Mouse (Mus musculus) heart, embryonic 14.5 days (tissue): ENCODE results near the gene Fez1. TPM values are rescaled to one million over a fixed set of nuclear protein-coding genes. Genes with fewer than 3 reads are reported as not detected.
A peak's percentile ranks its signal among the peaks of the same experiment; 100 is the strongest.

Source experiments
- ATAC-seq: fragments of 200-750 bp; cut with Nextera tagmentation; 2 replicates; pipeline ENCODE4 v1.8.0; 2017; ENCODE audit warnings: low read depth, moderate TSS enrichment; ENCODE audit not compliant: insufficient number of reproducible peaks, insufficient read depth, low FRiP score
- H3K27ac ChIP-seq, 2 experiments: fragments of 200-500 bp in 1 of 2; fragments of 300-500 bp in 1 of 2; sonication (generic) in 1 of 2; replicated peaks in 1 of 2; 2 replicates each; pipeline ENCODE4 v1.5.1; 2012 to 2014; ENCODE audit warnings: low read depth in 2 of 2, low read length in 2 of 2, control low read depth in 1 of 2, mild to moderate bottlenecking in 1 of 2, mixed read lengths in 1 of 2; ENCODE audit not compliant: control insufficient read depth in 1 of 2, insufficient read depth in 1 of 2
- H3K27me3 ChIP-seq: fragments of 300-500 bp; sonication (generic); 2 replicates; pipeline ENCODE4 v1.6.1; 2014; ENCODE audit warnings: mild to moderate bottlenecking, low read length, control low read depth; ENCODE audit not compliant: control insufficient read depth, insufficient read depth
- H3K36me3 ChIP-seq: fragments of 300-500 bp; sonication (generic); 2 replicates; pipeline ENCODE4 v1.6.1; 2014; ENCODE audit warnings: mild to moderate bottlenecking, control low read depth, low read length, mixed read lengths; ENCODE audit not compliant: control insufficient read depth, insufficient read depth
- H3K4me1 ChIP-seq, 2 experiments: fragments of 200-500 bp in 1 of 2; fragments of 300-500 bp in 1 of 2; sonication (generic) in 1 of 2; 2 replicates each; pipeline ENCODE4 v1.6.1; 2012 to 2014; ENCODE audit warnings: low read length in 2 of 2, control low read depth in 1 of 2, mixed read lengths in 1 of 2; ENCODE audit not compliant: control insufficient read depth in 2 of 2, insufficient read depth in 2 of 2
- H3K4me2 ChIP-seq: fragments of 300-500 bp; sonication (generic); 2 replicates; pipeline ENCODE4 v1.6.1; 2014; ENCODE audit warnings: mild to moderate bottlenecking, low read length
- H3K4me3 ChIP-seq, 2 experiments: fragments of 200-500 bp in 1 of 2; fragments of 300-500 bp in 1 of 2; sonication (generic) in 1 of 2; 2 replicates each; pipeline ENCODE4 v1.5.1; 2012 to 2014; ENCODE audit warnings: low read length in 2 of 2, mild to moderate bottlenecking in 2 of 2, control low read depth in 1 of 2, low read depth in 1 of 2, moderate library complexity in 1 of 2; ENCODE audit not compliant: control insufficient read depth in 1 of 2, insufficient read depth in 1 of 2
- H3K9ac ChIP-seq: fragments of 300-500 bp; sonication (generic); 2 replicates; pipeline ENCODE4 v1.6.1; 2014; ENCODE audit warnings: mild to moderate bottlenecking, low read length
- H3K9me3 ChIP-seq: fragments of 300-500 bp; sonication (generic); 2 replicates; pipeline ENCODE4 v1.6.1; 2016; ENCODE audit warnings: low read length, control low read depth; ENCODE audit not compliant: control insufficient read depth
- WGBS: fragments of 180-500 bp; shearing (Covaris S2); extraction: QIAGEN DNeasy Blood & Tissue Kit; methylation state at CpG from one replicate; pipeline ENCODE4 v1.1.7; 2014; 5-methylcytosine and 5-hydroxymethylcytosine counted together
- polyA plus RNA-seq: library from polyadenylated mRNA; unstranded; fragments of >200 nt; fragmentation: Nextera tagmentation; extraction: Ambion mirVana; gene quantifications from 2 replicates; pipeline ENCODE4 v1.2.1, GENCODE M21; 2014

Gene Fez1
- polyA plus RNA-seq, result 0.90 and 2.0 TPM in 2 replicates

- 8% methylated on average over 8 of the region's 8 CpGs for WGBS
- H3K4me2 ChIP-seq, result peak within 1 kb of the TSS; percentile 19; the same call in 1 of the 2 replicates
- no peak within 1 kb of the TSS for H3K4me3 ChIP-seq
- H3K9ac ChIP-seq, result no peak within 1 kb of the TSS
- no peak for ATAC-seq
- no peaks in the 10 kb centered on the region for H3K9me3 ChIP-seq
- no peaks in the 10 kb centered on the region for H3K36me3 ChIP-seq
- peaks cover 0 to 2% of the 10 kb centered on the region in 2 experiments; a peak in 1 of 4 replicates for H3K4me1 ChIP-seq
- H3K27ac ChIP-seq, result no peak within 1 kb of the TSS
- no peaks in the 10 kb centered on the region for H3K27me3 ChIP-seq
Measured at GRCm38 (mm10) chr9:36821644-36822000, at the start of gene Fez1. Fez1 (plus strand) TSS chr9:36821864.

- Histone ChIP-seq H3K4me3 (no peak overlapping the region), H3K4me2 (no peak overlapping the region), H3K27me3 (no peaks in the 10 kb centered on the region), H3K27ac (no peak overlapping the region), H3K9me3 (no peaks in the 10 kb centered on the region), H3K9ac (no peak overlapping the region), H3K4me1 (no peaks in the 10 kb centered on the region), H3K36me3 (peaks cover 97% of the 10 kb centered on the region)
- ATAC-seq, result no peak
- WGBS, result 89% methylated on average over 2 of the region's 2 CpGs
Measured at GRCm38 (mm10) chr9:36783921-36784320, 37.7 kb upstream of the Fez1 start.

GRCm38 (mm10) chr9:36792191-36792590, 29.5 kb upstream of the Fez1 start:
- Histone ChIP-seq H3K27ac (no peak overlapping the region), H3K36me3 (peaks cover 56% of the 10 kb centered on the region), H3K9ac (no peak overlapping the region), H3K9me3 (no peaks in the 10 kb centered on the region), H3K27me3 (no peaks in the 10 kb centered on the region), H3K4me1 (peaks cover 0 to 12% of the 10 kb centered on the region in 2 experiments; a peak in 2 of 4 replicates), H3K4me3 (no peak overlapping the region), H3K4me2 (no peak overlapping the region)
- WGBS, result 88% methylated on average over 3 of the region's 3 CpGs
- ATAC-seq, result no peak

- 84% methylated on average over 2 of the region's 2 CpGs for WGBS
Measured at GRCm38 (mm10) chr9:36794487-36794886, 27.2 kb upstream of the Fez1 start.

GRCm38 (mm10) chr9:36795556-36795955, 26.1 kb upstream of the Fez1 start:
- Histone ChIP-seq H3K4me3 (no peak overlapping the region), H3K9ac (no peak overlapping the region), H3K4me2 (no peak overlapping the region)

More at GRCm38 (mm10) chr9:36794487-36794886, 27.2 kb upstream of the Fez1 start:
- Histone ChIP-seq H3K36me3 (peaks cover 33% of the 10 kb centered on the region), H3K4me1 (peaks cover 0 to 12% of the 10 kb centered on the region in 2 experiments; a peak in 2 of 4 replicates), H3K4me2 (no peak overlapping the region), H3K27me3 (no peaks in the 10 kb centered on the region), H3K27ac (no peak overlapping the region), H3K9me3 (no peaks in the 10 kb centered on the region), H3K4me3 (no peak overlapping the region), H3K9ac (no peak overlapping the region)
- no peak for ATAC-seq

DNA sequence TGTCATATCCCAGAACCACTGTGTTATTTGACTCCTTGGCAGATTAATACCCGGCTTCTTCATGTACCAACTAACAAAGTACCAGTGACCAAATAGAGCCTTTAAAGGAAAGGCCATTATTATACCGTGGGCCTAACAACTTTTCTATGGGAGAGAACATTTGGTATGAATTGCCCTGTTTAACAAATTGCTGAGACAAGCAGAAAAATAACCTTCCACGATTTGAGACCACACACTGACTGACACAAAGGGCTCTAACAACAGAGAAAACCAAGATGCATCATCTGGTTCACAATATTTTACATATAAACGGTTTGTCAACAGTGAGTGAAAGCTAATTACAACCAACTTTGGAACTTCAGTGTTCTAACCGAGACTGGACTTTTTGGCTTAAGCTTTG, 25.4 kb upstream of the Fez1 start:
- peaks cover 16% of the 10 kb centered on the region for H3K36me3 ChIP-seq
- H3K9ac ChIP-seq, result peak overlapping the region; percentile 98
- H3K4me2 ChIP-seq, result peak overlapping the region; percentile 88
- H3K9me3 ChIP-seq, result no peaks in the 10 kb centered on the region
- H3K27me3 ChIP-seq, result no peaks in the 10 kb centered on the region
- 24% methylated on average over 5 of the region's 5 CpGs for WGBS
- H3K4me1 ChIP-seq, result peaks cover 0 to 12% of the 10 kb centered on the region in 2 experiments; a peak in 2 of 4 replicates
- H3K27ac ChIP-seq, result no peak overlapping the region
- peak overlapping the region; percentile 71 to 99 for H3K4me3 ChIP-seq
- ATAC-seq, result no peak

More at GRCm38 (mm10) chr9:36795556-36795955, 26.1 kb upstream of the Fez1 start:
- Histone ChIP-seq H3K4me1 (peaks cover 0 to 12% of the 10 kb centered on the region in 2 experiments; a peak in 2 of 4 replicates), H3K9me3 (no peaks in the 10 kb centered on the region), H3K36me3 (peaks cover 23% of the 10 kb centered on the region), H3K27ac (no peak overlapping the region), H3K27me3 (no peaks in the 10 kb centered on the region)
- no peak for ATAC-seq
- WGBS, result 92% methylated on average over 1 of the region's 1 CpGs

GRCm38 (mm10) chr9:36796781-36797555, 24.7 kb upstream of the Fez1 start, which contains the start of gene Ei24:
Ei24 (minus strand) TSS chr9:36797393.
- Histone ChIP-seq H3K9ac (peak within 1 kb of the TSS; percentile 98), H3K27ac (peak within 1 kb of the TSS in 1 of 2 experiments; percentile 69; a peak in 2 of 4 replicates), H3K4me2 (peak within 1 kb of the TSS; percentile 88), H3K4me1 (peaks cover 0 to 12% of the 10 kb centered on the region in 2 experiments; a peak in 2 of 4 replicates), H3K9me3 (no peaks in the 10 kb centered on the region), H3K4me3 (peak within 1 kb of the TSS; percentile 71 to 99), H3K36me3 (peaks cover 9% of the 10 kb centered on the region), H3K27me3 (no peaks in the 10 kb centered on the region)
- WGBS, result under 1% methylated on average over 66 of the region's 66 CpGs
- peak; percentile 94 for ATAC-seq
